Mouse (Mus musculus) erythroblast, embryonic 14.5 days (primary cell): Measurements from ENCODE around the gene Gm37240. TPM values are rescaled to one million over a fixed set of nuclear protein-coding genes. Genes with fewer than 3 reads are reported as not detected.
A peak's percentile ranks its signal among the peaks of the same experiment; 100 is the strongest.

Experiments used
- H3K27me3 ChIP-seq: 2 replicates; pipeline ENCODE4 v1.6.1; 2012; ENCODE audit warnings: inconsistent platforms; ENCODE audit not compliant: control insufficient read depth
- H3K36me3 ChIP-seq: 2 replicates; pipeline ENCODE4 v1.6.1; 2012; ENCODE audit warnings: mild to moderate bottlenecking, inconsistent platforms; ENCODE audit not compliant: control insufficient read depth
- H3K4me1 ChIP-seq: 2 replicates; pipeline ENCODE4 v1.6.1; 2012; ENCODE audit warnings: inconsistent platforms; ENCODE audit not compliant: control insufficient read depth
- H3K4me3 ChIP-seq: replicated peaks from 2 replicates; pipeline ENCODE3; 2012; ENCODE audit warnings: moderate library complexity, mild to moderate bottlenecking, inconsistent platforms
- H3K9me3 ChIP-seq: 2 replicates; pipeline ENCODE4 v1.6.1; 2012; ENCODE audit warnings: low read length, inconsistent platforms, mixed read lengths; ENCODE audit not compliant: control insufficient read depth
- GATA1 ChIP-seq: IDR thresholded peaks from 2 replicates; pipeline ENCODE4 v1.6.1; 2012; ENCODE audit warnings: low read length, inconsistent platforms, mixed read lengths
- TAL1 ChIP-seq: IDR thresholded peaks from 3 replicates; pipeline ENCODE4 v1.6.1; 2012; ENCODE audit warnings: low read length, inconsistent platforms, mixed read lengths
- polyA plus RNA-seq: library from polyadenylated mRNA; stranded (reverse); fragments of >175 nt; gene quantifications from 2 replicates; pipeline ENCODE4 v1.2.3, GENCODE M21; 2012

Gene Gm37240
- polyA plus RNA-seq, 1 experiment, result not detected

- H3K9me3 ChIP-seq, result no peaks in the 10 kb centered on the region
- peak overlapping the region; percentile 38 for H3K4me3 ChIP-seq
- peaks cover 98% of the 10 kb centered on the region for H3K36me3 ChIP-seq
- H3K4me1 ChIP-seq, result peaks cover 86% of the 10 kb centered on the region
- no peak for TF ChIP-seq GATA1
- no peak for TF ChIP-seq TAL1
- no peaks in the 10 kb centered on the region for H3K27me3 ChIP-seq
These were observed 1426.8 kb downstream of the Gm37240 start for GRCm38 (mm10) chr3:84460499-84460898.

- TF ChIP-seq TAL1, result peak; percentile 75
- TF ChIP-seq GATA1, result peak; percentile 93
- H3K36me3 ChIP-seq, result peaks cover 100% of the 10 kb centered on the region
- H3K9me3 ChIP-seq, result no peaks in the 10 kb centered on the region
- no peaks in the 10 kb centered on the region; the same call in 1 of the 2 replicates for H3K27me3 ChIP-seq
- peak overlapping the region; percentile 57 for H3K4me3 ChIP-seq
- peaks cover 76% of the 10 kb centered on the region for H3K4me1 ChIP-seq
These were observed 1431.4 kb downstream of the Gm37240 start for GRCm38 (mm10) chr3:84455733-84456417.

- Histone ChIP-seq H3K27me3 (peaks cover 5% of the 10 kb centered on the region; the same call in 1 of the 2 replicates), H3K4me1 (peaks cover 36% of the 10 kb centered on the region), H3K9me3 (no peaks in the 10 kb centered on the region), H3K4me3 (no peak overlapping the region), H3K36me3 (peaks cover 100% of the 10 kb centered on the region)
- TF ChIP-seq GATA1 (no peak), TAL1 (no peak)
These were observed 1436.7 kb downstream of the Gm37240 start for GRCm38 (mm10) chr3:84450651-84451050.

- no peaks in the 10 kb centered on the region; the same call in 1 of the 2 replicates for H3K9me3 ChIP-seq
- peaks cover 13% of the 10 kb centered on the region; the same call in 1 of the 2 replicates for H3K27me3 ChIP-seq
- TF ChIP-seq GATA1 (no peak), TAL1 (no peak)
- H3K4me3 ChIP-seq, result no peak overlapping the region
- H3K36me3 ChIP-seq, result peaks cover 100% of the 10 kb centered on the region
- H3K4me1 ChIP-seq, result peaks cover 27% of the 10 kb centered on the region
These were observed 1438.3 kb downstream of the Gm37240 start for GRCm38 (mm10) chr3:84449015-84449414.

- no peak overlapping the region for H3K4me3 ChIP-seq
- no peak for TF ChIP-seq GATA1
- TF ChIP-seq TAL1, result no peak
- no peaks in the 10 kb centered on the region; the same call in 1 of the 2 replicates for H3K9me3 ChIP-seq
- peaks cover 13% of the 10 kb centered on the region; the same call in 1 of the 2 replicates for H3K27me3 ChIP-seq
- peaks cover 22% of the 10 kb centered on the region for H3K4me1 ChIP-seq
- H3K36me3 ChIP-seq, result peaks cover 100% of the 10 kb centered on the region
These were observed 1439.5 kb downstream of the Gm37240 start for GRCm38 (mm10) chr3:84447803-84448202.

Other genes starting within 250 kb of the Gm37240 start
- 0.07 TPM in 2 replicates for gene Fam160a1, start 70.2 kb downstream of the Gm37240 start, polyA plus RNA-seq
- gene Glt28d2, start within 50 bp of the Gm37240 start, polyA plus RNA-seq, result 0.01 TPM in 1 of 2 replicates, not detected in the other
- 0.11 and 0.37 TPM in 2 replicates for gene Sh3d19, start 83.6 kb upstream of the Gm37240 start, polyA plus RNA-seq
- gene Prss48, start 115.0 kb upstream of the Gm37240 start, polyA plus RNA-seq, result not detected in 2 replicates